Mouse (Mus musculus) C2C12 (cell line): Measurements from ENCODE around the gene Ticam1. TPM values are rescaled to one million over a fixed set of nuclear protein-coding genes. Genes with fewer than 3 reads are reported as not detected.
"Not testable (repeated sequence)": the region's sequence is repeated elsewhere in the genome, so short reads cannot be mapped to it uniquely, and the experiment has no call there.

Experiments used
- H3K27me3 ChIP-seq: one replicate; pipeline ENCODE4 v1.6.1; 2011; ENCODE audit not compliant: control insufficient read depth, insufficient read depth, insufficient read length
- H3K36me3 ChIP-seq: one replicate; pipeline ENCODE4 v1.6.1; 2011; ENCODE audit not compliant: control insufficient read depth, insufficient read depth
- H3K4me3 ChIP-seq: one replicate; pipeline ENCODE4 v1.5.1; 2011; ENCODE audit warnings: mild to moderate bottlenecking, control low read depth; ENCODE audit not compliant: poor library complexity, insufficient read depth, severe bottlenecking
- H3K79me2 ChIP-seq: one replicate; pipeline ENCODE4 v1.6.1; 2011; ENCODE audit not compliant: control insufficient read depth, insufficient read depth
- H3K79me3 ChIP-seq: one replicate; pipeline ENCODE4 v1.6.1; 2011; ENCODE audit warnings: low read depth, control low read depth
- H3ac ChIP-seq: one replicate; pipeline ENCODE3; 2011; ENCODE audit warnings: low read depth; ENCODE audit not compliant: control insufficient read depth, insufficient read length
- CEBPB ChIP-seq: IDR thresholded peaks from one replicate; pipeline ENCODE4 v1.6.1; 2011; ENCODE audit warnings: low read depth, mild to moderate bottlenecking, control low read depth, moderate library complexity
- CTCF ChIP-seq: IDR thresholded peaks from one replicate; pipeline ENCODE4 v1.5.1; 2011; ENCODE audit not compliant: control insufficient read depth, insufficient read depth, insufficient read length
- FOSL1 ChIP-seq: IDR thresholded peaks from one replicate; pipeline ENCODE4 v1.8.0; 2011; ENCODE audit warnings: mild to moderate bottlenecking, low read length; ENCODE audit not compliant: poor library complexity, insufficient read depth, severe bottlenecking
- MAX ChIP-seq: IDR thresholded peaks from one replicate; pipeline ENCODE4 v1.6.1; 2011; ENCODE audit warnings: mild to moderate bottlenecking, control low read depth
- MYOD1 ChIP-seq: IDR thresholded peaks from one replicate; pipeline ENCODE4 v1.6.1; 2011; ENCODE audit warnings: low read depth; ENCODE audit not compliant: control insufficient read depth, insufficient read length
- MYOG ChIP-seq: IDR thresholded peaks from one replicate; pipeline ENCODE4 v1.6.1; 2011; ENCODE audit not compliant: control insufficient read depth, insufficient read length; ENCODE audit errors: extremely low read depth
- USF1 ChIP-seq: IDR thresholded peaks from one replicate; pipeline ENCODE4 v1.6.1; 2011; ENCODE audit warnings: low read depth, mild to moderate bottlenecking, control low read depth, moderate library complexity
- polyA plus RNA-seq: library from polyadenylated mRNA; unstranded; fragments of >200 nt; fragmentation: generic; extraction: Trizol; gene quantifications from one replicate; pipeline ENCODE4 v1.2.1, GENCODE M21; 2012; ENCODE audit warnings: missing spikeins

Ticam1 gene
- polyA plus RNA-seq, 1 experiment, result 5.8 TPM

GRCm38 (mm10) chr17:56264020-56264419, 12.6 kb downstream of the Ticam1 start:
- TF ChIP-seq MYOD1 (no peak), CTCF (peak; percentile 88)
- H3K79me3 ChIP-seq, result peaks cover 21% of the 10 kb centered on the region
- H3ac ChIP-seq, result no peak overlapping the region
- H3K79me2 ChIP-seq, result peaks cover 48% of the 10 kb centered on the region
- no peak overlapping the region for H3K4me3 ChIP-seq
- no peaks in the 10 kb centered on the region for H3K27me3 ChIP-seq
- H3K36me3 ChIP-seq, result peaks cover 40% of the 10 kb centered on the region

GRCm38 (mm10) chr17:56262645-56263094, 13.9 kb downstream of the Ticam1 start:
- H3K4me3 ChIP-seq, result no peak overlapping the region
- no peak overlapping the region for H3ac ChIP-seq
- TF ChIP-seq FOSL1, result no peak
- H3K79me3 ChIP-seq, result peaks cover 35% of the 10 kb centered on the region
- H3K36me3 ChIP-seq, result peaks cover 49% of the 10 kb centered on the region
- no peaks in the 10 kb centered on the region for H3K27me3 ChIP-seq
- H3K79me2 ChIP-seq, result peaks cover 61% of the 10 kb centered on the region

- Histone ChIP-seq H3ac (no peak overlapping the region), H3K79me3 (peaks cover 39% of the 10 kb centered on the region), H3K36me3 (peaks cover 49% of the 10 kb centered on the region), H3K27me3 (no peaks in the 10 kb centered on the region), H3K4me3 (no peak overlapping the region), H3K79me2 (peaks cover 72% of the 10 kb centered on the region)
- TF ChIP-seq MAX, result no peak
- TF ChIP-seq FOSL1, result no peak
- no peak for TF ChIP-seq USF1
- no peak for TF ChIP-seq CEBPB
- no peak for TF ChIP-seq MYOD1
- no peak for TF ChIP-seq MYOG
- TF ChIP-seq CTCF, result no peak
Measured at GRCm38 (mm10) chr17:56261166-56261565, 15.4 kb downstream of the Ticam1 start.

GRCm38 (mm10) chr17:56259301-56260037, 17.1 kb downstream of the Ticam1 start:
- H3K27me3 ChIP-seq, result no peaks in the 10 kb centered on the region
- TF ChIP-seq CEBPB (no peak), FOSL1 (no peak), MYOD1 (no peak), CTCF (no peak), MAX (no peak), MYOG (no peak), USF1 (no peak)
- peaks cover 72% of the 10 kb centered on the region for H3K79me2 ChIP-seq
- H3K36me3 ChIP-seq, result peaks cover 49% of the 10 kb centered on the region
- no peak overlapping the region for H3ac ChIP-seq
- peaks cover 39% of the 10 kb centered on the region for H3K79me3 ChIP-seq
- H3K4me3 ChIP-seq, result no peak overlapping the region

- Histone ChIP-seq H3K79me3 (peaks cover 39% of the 10 kb centered on the region), H3K36me3 (peaks cover 49% of the 10 kb centered on the region), H3K79me2 (peaks cover 68% of the 10 kb centered on the region)
- H3K4me3 ChIP-seq, H3K27me3 ChIP-seq, H3ac ChIP-seq: not testable (repeated sequence)
Measured at GRCm38 (mm10) chr17:56258812-56259211, 17.8 kb downstream of the Ticam1 start.

- H3K27me3 ChIP-seq, H3ac ChIP-seq, H3K4me3 ChIP-seq: not testable (repeated sequence)
- Histone ChIP-seq H3K36me3 (peaks cover 48% of the 10 kb centered on the region), H3K79me2 (peaks cover 65% of the 10 kb centered on the region), H3K79me3 (peaks cover 39% of the 10 kb centered on the region)
Measured at GRCm38 (mm10) chr17:56258269-56258668, 18.3 kb downstream of the Ticam1 start.
